Mouse (Mus musculus): ENCODE results near the gene Stxbp6. TPM values are rescaled to one million over a fixed set of nuclear protein-coding genes. Genes with fewer than 3 reads are reported as not detected.
A peak's percentile ranks its signal among the peaks of the same experiment; 100 is the strongest.
"Not testable (repeated sequence)": the region's sequence is repeated elsewhere in the genome, so short reads cannot be mapped to it uniquely, and the experiment has no call there.

Gene Stxbp6
- total RNA-seq, 2 experiments from 2014 or later: 6.0 to 10.2 TPM

- DNase-seq: no peak
Measured at GRCm38 (mm10) chr12:45056372-45056771, 18.1 kb downstream of the Stxbp6 start.

GRCm38 (mm10) chr12:45053319-45053718 is 21.2 kb downstream of the Stxbp6 start:
- no peak for DNase-seq

DNA sequence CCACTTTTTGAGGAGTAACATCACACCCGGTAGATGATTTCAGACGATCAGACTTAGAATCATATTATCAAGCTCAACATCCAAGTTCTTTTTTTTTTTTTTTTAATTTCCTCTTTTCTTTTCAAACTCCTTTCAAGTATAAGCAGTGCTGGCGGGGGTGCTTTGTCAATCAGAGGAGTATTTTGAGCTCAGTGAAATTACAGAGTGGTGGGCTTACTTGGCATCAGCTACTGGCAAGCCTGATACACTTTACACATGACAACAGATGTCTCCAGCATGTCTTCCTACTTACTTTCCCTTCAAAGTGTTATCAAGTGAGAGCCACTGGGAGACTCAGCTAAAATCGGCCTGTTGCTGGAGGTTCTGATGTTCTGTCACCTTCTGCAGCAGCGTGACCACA is 21.6 kb downstream of the Stxbp6 start:
- no peak for DNase-seq

- DNase-seq: peak; percentile 82 to 92
Measured at GRCm38 (mm10) chr12:45049894-45050293, 24.6 kb downstream of the Stxbp6 start.

DNA sequence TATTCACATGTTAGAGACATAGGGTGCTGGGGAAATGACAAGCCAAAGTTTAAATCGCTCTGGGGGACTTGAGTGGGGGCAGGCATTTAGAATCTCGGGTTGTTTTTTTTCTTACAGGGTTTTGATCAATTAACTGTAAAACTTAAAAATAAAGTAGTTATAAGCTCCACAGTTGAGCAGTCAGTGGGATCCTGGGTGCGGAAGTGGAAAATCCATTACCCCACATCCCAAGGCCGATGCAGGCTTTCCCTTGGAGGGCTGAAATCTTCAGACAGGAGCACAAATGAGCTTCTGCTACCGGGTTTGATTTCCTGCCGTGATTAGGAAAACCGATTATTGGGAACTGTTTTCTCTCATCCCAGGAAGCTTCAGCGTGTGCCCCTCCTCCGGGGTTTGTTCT is 26.8 kb downstream of the Stxbp6 start:
- not testable (repeated sequence) for DNase-seq

GRCm38 (mm10) chr12:45047172-45047571 is 27.3 kb downstream of the Stxbp6 start:
- DNase-seq: no peak

DNA sequence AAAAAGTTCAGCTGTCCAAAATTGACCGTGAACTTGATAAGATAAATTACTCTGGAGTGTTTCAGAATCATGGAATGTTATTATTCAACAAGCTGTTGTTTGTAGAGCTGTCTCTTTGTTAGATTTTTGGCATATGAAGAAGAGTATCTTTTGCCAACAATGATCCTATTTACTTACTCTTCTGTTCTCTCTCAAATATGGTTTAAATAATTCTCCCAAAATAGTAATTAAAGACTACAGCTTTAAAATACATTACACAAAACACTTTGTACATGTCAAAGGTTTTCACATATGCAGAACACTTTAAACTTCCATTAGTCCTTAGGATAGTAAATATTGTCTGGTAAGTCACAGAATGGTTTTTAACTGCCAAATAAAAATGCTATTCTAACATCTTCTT is 29.9 kb downstream of the Stxbp6 start:
- no peak for DNase-seq

DNA sequence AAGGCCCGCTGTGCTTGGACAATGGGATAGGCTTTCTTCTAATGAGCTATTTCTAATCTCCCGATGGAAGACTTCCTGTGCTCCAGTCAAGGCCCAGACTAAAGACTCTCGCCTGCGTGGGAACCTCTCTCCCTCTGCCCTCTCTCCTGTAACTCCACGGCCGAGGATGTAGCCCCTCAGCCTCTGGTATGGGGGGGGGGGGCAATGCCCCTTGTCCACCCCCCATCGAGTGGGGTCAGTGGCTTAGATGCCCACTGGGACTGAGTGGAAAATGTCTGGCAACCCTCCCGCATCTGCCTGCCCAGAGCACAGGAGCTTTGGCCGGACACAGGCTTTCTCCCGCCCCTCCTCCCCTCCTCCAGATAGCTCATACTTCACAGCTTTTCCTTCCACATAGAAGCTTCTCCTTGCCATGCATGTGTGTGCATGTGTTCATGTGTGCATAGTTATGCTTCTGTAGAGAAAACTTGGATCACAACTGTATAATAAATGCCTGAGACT is 31.9 kb downstream of the Stxbp6 start:
- DNase-seq: peak; percentile 57 to 60

DNA sequence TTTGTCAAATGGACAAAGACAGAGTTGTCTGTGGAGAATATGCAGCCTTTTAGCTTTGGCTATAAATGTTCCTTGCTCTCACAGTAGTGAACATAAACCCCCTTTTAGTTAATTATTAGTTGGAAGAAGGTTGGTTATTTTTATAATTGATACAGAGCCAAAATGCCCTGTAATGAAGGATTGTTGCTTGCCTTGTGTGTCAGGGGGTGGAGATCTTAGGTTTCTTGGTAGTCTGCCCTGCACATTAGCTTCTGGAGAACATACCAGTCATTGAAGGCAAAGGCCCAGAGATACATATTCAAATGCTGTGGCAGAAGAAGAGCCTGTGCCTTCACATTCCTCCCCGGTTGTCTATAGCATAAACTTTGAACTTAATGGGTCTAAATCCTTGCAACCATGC is 37.0 kb downstream of the Stxbp6 start:
- no peak for DNase-seq

DNA sequence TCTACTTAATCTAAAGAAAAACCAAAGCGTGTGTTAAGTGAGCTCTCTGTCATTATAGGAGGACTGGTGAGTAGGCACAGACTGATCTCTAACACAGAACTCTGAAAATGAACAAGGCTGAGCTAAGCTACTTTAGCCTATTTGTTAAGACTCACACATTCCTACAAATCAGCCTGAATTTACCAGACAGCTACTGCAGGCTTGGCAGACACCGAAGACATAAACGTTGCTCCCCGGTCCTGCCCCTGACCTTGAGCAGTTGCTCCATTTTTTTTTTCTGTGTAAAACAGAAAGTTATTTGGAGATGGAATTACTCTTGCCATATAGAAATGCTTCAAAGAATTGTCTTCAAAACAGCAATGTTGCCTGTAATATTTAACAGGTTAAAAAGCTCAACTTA is 37.4 kb downstream of the Stxbp6 start:
- no peak for DNase-seq

GRCm38 (mm10) chr12:45030681-45031080 is 43.8 kb downstream of the Stxbp6 start:
- DNase-seq: no peak

DNA sequence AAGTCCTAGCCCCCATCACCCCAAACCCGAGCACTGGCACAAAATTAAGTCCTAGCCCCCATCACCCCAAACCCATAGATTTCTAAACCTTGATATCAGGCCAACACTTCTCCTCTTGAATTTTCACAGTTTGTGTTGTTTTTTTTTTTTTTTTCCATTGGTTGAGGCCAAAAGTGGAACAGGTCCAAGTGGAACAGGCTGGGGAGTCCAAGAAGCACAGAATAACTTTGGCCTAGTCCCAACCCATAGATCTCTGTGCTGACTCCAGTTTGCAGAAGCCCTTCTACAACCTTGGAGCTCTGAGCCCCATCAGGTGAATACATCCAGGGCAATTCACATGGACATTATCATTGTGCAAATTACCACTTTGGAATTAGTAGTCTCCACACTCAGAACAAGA is 48.2 kb downstream of the Stxbp6 start:
- DNase-seq: peak; percentile 44 to 61

- DNase-seq: no peak
Measured at GRCm38 (mm10) chr12:45020018-45020417, 54.5 kb downstream of the Stxbp6 start.

DNA sequence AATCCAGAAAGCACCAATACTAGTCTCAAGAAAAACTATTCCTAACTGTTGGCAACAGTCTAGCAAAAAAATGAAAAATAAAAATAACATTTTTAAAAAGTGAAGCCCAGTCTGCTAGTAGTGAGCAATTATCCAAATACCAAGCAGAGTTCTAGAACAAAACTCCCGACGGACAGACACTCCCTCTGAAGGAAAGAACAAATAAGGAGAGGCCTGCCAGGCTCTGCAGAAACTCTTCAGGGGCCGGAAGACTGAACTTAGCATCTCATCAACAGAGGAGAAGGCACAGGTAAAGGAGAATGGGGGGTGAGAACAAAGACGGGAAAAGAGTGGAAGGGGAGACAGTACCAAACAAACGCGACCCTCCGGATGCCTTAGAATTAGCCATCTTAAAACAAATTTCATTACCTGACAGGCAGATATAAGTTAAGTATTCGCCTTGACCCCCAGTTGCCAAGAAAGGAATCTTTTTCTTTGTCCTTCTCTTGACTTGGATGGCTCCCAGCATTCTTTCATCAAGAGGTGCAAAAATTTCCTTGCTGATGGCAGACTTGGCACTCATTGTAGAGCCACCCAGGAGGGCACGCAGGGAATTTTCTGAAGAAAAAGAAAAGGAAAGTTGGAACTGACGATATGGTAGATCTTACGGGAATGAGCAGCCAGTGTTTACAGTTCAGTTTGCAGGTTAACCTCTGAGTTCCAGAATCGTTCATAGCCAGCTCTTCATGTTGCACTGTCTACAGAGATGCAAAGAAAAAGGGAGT is 55.3 kb downstream of the Stxbp6 start:
- DNase-seq: peak; percentile 46 to 52

GRCm38 (mm10) chr12:45013246-45013756 is 61.2 kb downstream of the Stxbp6 start:
- DNase-seq: peak; percentile 79 to 91

GRCm38 (mm10) chr12:45011436-45012089 is 62.9 kb downstream of the Stxbp6 start:
- DNase-seq: peak in 1 of 2 experiments; percentile 34

DNA sequence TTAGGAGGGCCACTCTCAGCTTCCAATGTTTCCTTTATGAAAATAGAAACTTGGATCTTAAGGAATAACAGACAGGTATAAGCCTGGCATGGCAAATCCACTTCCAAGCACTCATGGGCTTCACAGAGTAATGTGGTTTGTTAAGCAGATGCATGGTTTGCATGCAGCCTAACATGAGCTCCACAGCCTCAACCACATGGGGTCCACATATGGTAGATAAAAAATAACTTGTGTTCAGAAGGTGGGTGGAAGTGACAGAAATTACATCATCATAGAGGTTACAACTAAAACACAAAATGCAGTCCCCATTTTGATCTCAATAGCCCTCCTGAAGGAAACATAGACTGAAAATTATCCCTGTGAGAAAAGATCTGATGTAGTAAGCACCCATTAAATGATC is 63.5 kb downstream of the Stxbp6 start:
- DNase-seq: no peak

GRCm38 (mm10) chr12:45009984-45010611 is 64.4 kb downstream of the Stxbp6 start:
- DNase-seq: no peak

- no peak for DNase-seq
Measured at GRCm38 (mm10) chr12:45006569-45006968, 67.9 kb downstream of the Stxbp6 start.

- peak in 1 of 2 experiments; percentile 31 for DNase-seq
Measured at GRCm38 (mm10) chr12:45006049-45006448, 68.5 kb downstream of the Stxbp6 start.

DNA sequence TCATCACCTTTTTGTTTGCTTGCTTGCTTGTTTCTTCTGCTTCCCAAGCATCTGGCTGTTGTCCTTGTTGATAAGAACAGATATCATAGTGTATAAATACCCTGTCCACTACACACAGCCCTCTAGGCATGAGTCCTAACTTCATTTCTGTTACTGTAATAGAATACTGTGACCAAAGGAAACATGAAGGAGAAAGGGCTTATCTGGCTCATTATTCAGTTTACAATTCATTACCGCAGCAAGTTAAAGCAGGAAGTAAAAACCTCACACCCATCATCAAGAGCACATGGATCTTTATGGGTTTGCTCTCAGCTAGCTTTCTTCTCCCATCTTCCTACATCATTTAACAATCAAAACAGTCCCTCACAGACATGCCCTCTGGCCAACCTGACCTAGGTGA is 72.5 kb downstream of the Stxbp6 start:
- DNase-seq: no peak

DNA sequence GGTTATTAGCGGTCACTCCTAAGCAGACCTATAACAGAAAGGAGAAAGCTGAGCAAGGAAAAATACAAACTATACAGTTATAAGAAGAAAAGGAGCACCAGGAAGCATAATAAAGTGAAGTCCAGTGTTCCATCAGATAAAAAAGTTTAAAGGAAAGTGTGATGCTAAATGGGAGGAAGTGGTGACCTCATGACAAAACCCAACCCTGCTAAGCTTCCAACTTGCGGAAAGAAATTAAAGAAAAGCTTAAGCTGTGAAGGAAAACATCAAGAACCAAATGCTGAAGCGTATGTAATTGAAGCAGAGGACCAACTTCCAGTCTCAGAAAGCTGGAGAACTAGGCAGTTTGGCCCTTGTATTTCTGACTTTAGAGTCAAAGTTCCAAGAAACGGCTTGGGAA is 77.1 kb downstream of the Stxbp6 start:
- DNase-seq: no peak

GRCm38 (mm10) chr12:44996897-44997296 is 77.6 kb downstream of the Stxbp6 start:
- DNase-seq: no peak
